Comparison of ENCODE assay signal across 8 mouse cellular contexts in the genomic region with DNA sequence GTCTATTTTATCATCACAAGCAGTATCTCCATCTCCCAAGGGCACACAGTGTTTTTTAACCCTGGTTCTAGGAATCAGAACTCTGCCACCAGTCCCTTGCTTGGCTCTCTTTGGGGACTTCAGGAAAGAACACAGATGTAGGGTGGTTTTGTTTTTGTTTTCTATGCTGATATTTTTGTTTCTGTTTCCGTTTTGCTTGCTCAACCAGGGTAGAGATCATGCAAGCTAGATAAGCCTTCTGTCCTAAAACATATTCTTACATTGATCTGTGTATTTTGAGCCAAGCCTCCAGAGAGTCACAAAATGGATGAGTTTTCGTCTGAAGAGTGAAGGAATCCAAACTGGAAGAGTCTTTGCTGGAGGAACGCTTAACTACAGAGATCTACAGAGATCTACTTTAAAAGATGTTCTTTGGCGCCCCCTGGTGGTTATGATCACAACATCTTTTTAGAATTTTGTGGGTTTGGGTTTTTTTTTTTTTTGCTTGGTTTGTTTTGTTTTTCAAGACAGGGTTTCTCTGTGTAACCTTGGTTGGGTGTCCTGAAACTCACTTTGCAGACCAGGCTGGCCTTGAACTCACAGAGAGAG. TPM values are rescaled to one million over a fixed set of nuclear protein-coding genes. Genes with fewer than 3 reads are reported as not detected.
DNase-seq lines count a peak whose midpoint lies in the region; ATAC-seq and TF ChIP-seq lines count a peak whose summit lies in the region.

No protein-coding gene starts in this region.

- no peak overlapping the region for H3K4me2 ChIP-seq in forebrain, embryonic 14.5 days (ENCODE audit: low read length)
- H3K4me2 ChIP-seq in forebrain, embryonic 12.5 days, result no peak overlapping the region
- H3K4me2 ChIP-seq in embryonic facial prominence, embryonic 14.5 days (ENCODE audit: low read depth, low read length), result no peak overlapping the region
- no peak overlapping the region; the same call in 1 of the 2 replicates for H3K4me2 ChIP-seq in kidney, postnatal 0 days (ENCODE audit: low read length)
- peak overlapping the region; percentile 33; the same call in 1 of the 2 replicates for H3K4me2 ChIP-seq in liver, embryonic 16.5 days (ENCODE audit: low read depth, low read length)

- no peak overlapping the region for H3K9ac ChIP-seq in forebrain, embryonic 14.5 days (ENCODE audit: low read length)
- H3K9ac ChIP-seq in forebrain, embryonic 12.5 days, result no peak overlapping the region
- H3K9ac ChIP-seq in embryonic facial prominence, embryonic 14.5 days (ENCODE audit: low read depth, low read length), result no peak overlapping the region
- no peak overlapping the region for H3K9ac ChIP-seq in kidney, postnatal 0 days (ENCODE audit: low read depth, low read length)
- H3K9ac ChIP-seq in liver, embryonic 16.5 days (ENCODE audit: low read depth, low read length), result no peak overlapping the region

- no peaks in the 10 kb centered on the region for H3K36me3 ChIP-seq in forebrain, embryonic 14.5 days (ENCODE audit: control insufficient read depth, insufficient read depth, low read length)
- no peaks in the 10 kb centered on the region for H3K36me3 ChIP-seq in forebrain, embryonic 12.5 days (replicated peaks)
- H3K36me3 ChIP-seq in embryonic facial prominence, embryonic 14.5 days (ENCODE audit: control insufficient read depth, insufficient read depth, low read length), result no peaks in the 10 kb centered on the region
- H3K36me3 ChIP-seq in kidney, postnatal 0 days (ENCODE audit: insufficient read depth, low read length), result no peaks in the 10 kb centered on the region
- H3K36me3 ChIP-seq in liver, embryonic 16.5 days (ENCODE audit: control insufficient read depth, insufficient read depth), result no peaks in the 10 kb centered on the region

- no peaks in the 10 kb centered on the region for H3K27me3 ChIP-seq in forebrain, embryonic 14.5 days (replicated peaks; ENCODE audit: control insufficient read depth, insufficient read depth, low read length)
- no peaks in the 10 kb centered on the region for H3K27me3 ChIP-seq in forebrain, embryonic 12.5 days
- no peaks in the 10 kb centered on the region for H3K27me3 ChIP-seq in embryonic facial prominence, embryonic 14.5 days (replicated peaks; ENCODE audit: control insufficient read depth, insufficient read depth, low read length)
- no peaks in the 10 kb centered on the region for H3K27me3 ChIP-seq in kidney, postnatal 0 days (ENCODE audit: insufficient read depth, low read length)
- no peaks in the 10 kb centered on the region for H3K27me3 ChIP-seq in liver, embryonic 16.5 days (ENCODE audit: control insufficient read depth, insufficient read depth, low read depth, low read length)

- WGBS in forebrain, embryonic 14.5 days, result 26% methylated on average over 4 of the region's 4 CpGs
- WGBS in forebrain, embryonic 12.5 days, result 27% methylated on average over 4 of the region's 4 CpGs
- 14% methylated on average over 4 of the region's 4 CpGs for WGBS in embryonic facial prominence, embryonic 14.5 days
- WGBS in kidney, postnatal 0 days, result 17% methylated on average over 4 of the region's 4 CpGs
- 12% methylated on average over 4 of the region's 4 CpGs for WGBS in liver, embryonic 16.5 days (ENCODE audit: insufficient replicate concordance)

- no peaks in the 10 kb centered on the region for H3K4me1 ChIP-seq in forebrain, embryonic 14.5 days (ENCODE audit: control insufficient read depth, insufficient read depth, low read length)
- no peaks in the 10 kb centered on the region for H3K4me1 ChIP-seq in forebrain, embryonic 12.5 days
- H3K4me1 ChIP-seq in embryonic facial prominence, embryonic 14.5 days (ENCODE audit: control insufficient read depth, insufficient read depth, low read length), result no peaks in the 10 kb centered on the region
- no peaks in the 10 kb centered on the region for H3K4me1 ChIP-seq in kidney, postnatal 0 days (replicated peaks; ENCODE audit: insufficient read depth, low read length)
- H3K4me1 ChIP-seq in liver, embryonic 16.5 days (ENCODE audit: control insufficient read depth, low read depth, low read length), result peaks cover 2% of the 10 kb centered on the region

- TF ChIP-seq CTCF in kidney, postnatal 0 days (IDR thresholded peaks at IDR 0.05; ENCODE audit: low read depth), result peak; percentile 75

- ATAC-seq in forebrain, embryonic 14.5 days, result no peak
- ATAC-seq in forebrain, embryonic 12.5 days (ENCODE audit: low FRiP score), result no peak
- no peak for ATAC-seq in embryonic facial prominence, embryonic 14.5 days (ENCODE audit: low read depth)
- ATAC-seq in kidney, postnatal 0 days (replicated peaks; ENCODE audit: low FRiP score, low read depth), result no peak
- no peak for ATAC-seq in liver, embryonic 16.5 days (ENCODE audit: low read depth)

- no peak overlapping the region for H3K4me3 ChIP-seq in forebrain, embryonic 14.5 days (ENCODE audit: low read depth, low read length)
- H3K4me3 ChIP-seq in forebrain, embryonic 12.5 days (replicated peaks), result no peak overlapping the region
- H3K4me3 ChIP-seq in embryonic facial prominence, embryonic 14.5 days (ENCODE audit: low read depth, low read length), result no peak overlapping the region
- H3K4me3 ChIP-seq in kidney, postnatal 0 days (replicated peaks; ENCODE audit: low read depth, low read length), result no peak overlapping the region
- 0 out of 2 replicates have a peak overlapping the region, but pooled peaks have one; percentile 19 for H3K4me3 ChIP-seq in liver, embryonic 16.5 days (ENCODE audit: low read depth, low read length)

- no peak overlapping the region for H3K27ac ChIP-seq in forebrain, embryonic 14.5 days (ENCODE audit: low read depth, low read length)
- H3K27ac ChIP-seq in forebrain, embryonic 12.5 days, result no peak overlapping the region
- H3K27ac ChIP-seq in embryonic facial prominence, embryonic 14.5 days (replicated peaks; ENCODE audit: low read depth, low read length), result no peak overlapping the region
- peak overlapping the region; percentile 20; the same call in 1 of the 2 replicates for H3K27ac ChIP-seq in kidney, postnatal 0 days
- H3K27ac ChIP-seq in liver, embryonic 16.5 days (ENCODE audit: low read length), result no peak overlapping the region

- no peaks in the 10 kb centered on the region for H3K9me3 ChIP-seq in forebrain, embryonic 14.5 days (replicated peaks; ENCODE audit: control insufficient read depth, low read length)
- H3K9me3 ChIP-seq in forebrain, embryonic 12.5 days, result 0 out of 2 replicates have a peak, but pooled peaks cover 3% of the 10 kb centered on the region
- no peaks in the 10 kb centered on the region for H3K9me3 ChIP-seq in embryonic facial prominence, embryonic 14.5 days (ENCODE audit: control insufficient read depth, low read length)
- no peaks in the 10 kb centered on the region for H3K9me3 ChIP-seq in kidney, postnatal 0 days (replicated peaks; ENCODE audit: low read length)
- H3K9me3 ChIP-seq in liver, embryonic 16.5 days (replicated peaks; ENCODE audit: control insufficient read depth, low read length), result no peaks in the 10 kb centered on the region

- DNase-seq in forebrain, embryonic 14.5 days (ENCODE audit: low spot score), result peak; percentile 91
- DNase-seq in A20 (ENCODE audit: low read depth, low spot score), result peak; percentile 89
- peak; percentile 63 to 82 for DNase-seq in adrenal gland, postnatal 36 days
- DNase-seq in embryonic facial prominence, embryonic 14.5 days (ENCODE audit: low spot score), result peak; percentile 93
- peak; percentile 95 for DNase-seq in kidney, postnatal 0 days (ENCODE audit: low spot score)
- DNase-seq in retina, postnatal 7 days (ENCODE audit: low read depth, low spot score), result peak; percentile 65

RNA-seq across cellular contexts. Expression of a gene that starts 8.9 kb away (rescaled TPM):
- 13.6 and 21.8 TPM in 2 replicates for polyA plus RNA-seq in forebrain, embryonic 14.5 days (2014; fragmentation: Nextera tagmentation; extraction: Ambion mirVana)
- 25.7 and 27.9 TPM in 2 replicates for polyA plus RNA-seq in forebrain, embryonic 12.5 days (2016; fragmentation: Nextera tagmentation; extraction: Ambion mirVana)
- total RNA-seq in adrenal gland, postnatal 36 days (2021), result 10 to 100 TPM; 28.6 to 31.0 TPM
- 24.5 and 28.6 TPM in 2 replicates for polyA plus RNA-seq in embryonic facial prominence, embryonic 14.5 days (2014; fragmentation: Nextera tagmentation; extraction: Ambion mirVana)
- polyA plus RNA-seq in kidney, postnatal 0 days (2015; fragmentation: Nextera tagmentation; extraction: Ambion mirVana), result 13.2 and 14.1 TPM in 2 replicates
- polyA plus RNA-seq in liver, embryonic 16.5 days (2015; fragmentation: Nextera tagmentation; extraction: Ambion mirVana), result 5.4 and 6.1 TPM in 2 replicates

RNA-seq across cellular contexts. Expression of a gene that starts 35.8 kb away (rescaled TPM):
- 1.4 and 1.8 TPM in 2 replicates for polyA plus RNA-seq in forebrain, embryonic 14.5 days (2014; fragmentation: Nextera tagmentation; extraction: Ambion mirVana)
- 0.36 and 0.72 TPM in 2 replicates for polyA plus RNA-seq in forebrain, embryonic 12.5 days (2016; fragmentation: Nextera tagmentation; extraction: Ambion mirVana)
- total RNA-seq in adrenal gland, postnatal 36 days (2021), result under 1 TPM; 0.33 to 0.53 TPM
- polyA plus RNA-seq in embryonic facial prominence, embryonic 14.5 days (2014; fragmentation: Nextera tagmentation; extraction: Ambion mirVana), result 1.1 and 2.0 TPM in 2 replicates
- 0.78 and 0.88 TPM in 2 replicates for polyA plus RNA-seq in kidney, postnatal 0 days (2015; fragmentation: Nextera tagmentation; extraction: Ambion mirVana)
- 0.19 TPM in 1 of 2 replicates, not detected in the other for polyA plus RNA-seq in liver, embryonic 16.5 days (2015; fragmentation: Nextera tagmentation; extraction: Ambion mirVana)
